Mouse (Mus musculus) CD4-positive, CD25-positive, alpha-beta regulatory T cell, adult 4 months (primary cell): ENCODE measurements around the gene B3gnt2. TPM values are rescaled to one million over a fixed set of nuclear protein-coding genes. Genes with fewer than 3 reads are reported as not detected.
"Not testable (repeated sequence)": the region's sequence is repeated elsewhere in the genome, so short reads cannot be mapped to it uniquely, and the experiment has no call there.

Source experiments
- ATAC-seq: one replicate; pipeline ENCODE4 v1.8.0; 2017
- polyA plus RNA-seq, 2 experiments: library from polyadenylated mRNA; unstranded; fragments of 100-300 nt; shearing (Covaris generic); gene quantifications; one replicate each; pipeline ENCODE4 v1.2.1; 2017

Gene B3gnt2
- polyA plus RNA-seq, 2 experiments from 2014 or later = 7.0 to 16.4 TPM

GRCm38 (mm10) chr11:22766238-22766637 lies 94.5 kb downstream of the B3gnt2 start:
- no peak for ATAC-seq

DNA sequence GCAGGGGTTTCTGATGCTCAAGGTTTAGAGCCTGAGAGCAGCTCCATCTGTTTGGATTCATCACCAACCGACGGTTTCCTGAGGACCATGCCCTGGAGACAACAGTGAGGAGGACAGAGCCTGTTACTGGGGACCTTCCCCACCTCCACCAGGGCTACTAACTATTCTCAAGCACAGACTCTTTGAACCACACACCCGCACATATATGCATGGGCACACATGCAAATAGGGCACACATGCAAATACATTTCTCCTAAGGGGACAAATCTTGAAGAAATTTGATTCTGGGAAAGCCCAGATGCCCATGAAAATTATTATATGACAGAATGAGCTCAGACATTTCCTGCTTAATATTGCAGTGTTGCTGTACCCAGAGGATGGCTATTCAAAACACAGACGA lies 95.3 kb downstream of the B3gnt2 start:
- ATAC-seq = no peak

DNA sequence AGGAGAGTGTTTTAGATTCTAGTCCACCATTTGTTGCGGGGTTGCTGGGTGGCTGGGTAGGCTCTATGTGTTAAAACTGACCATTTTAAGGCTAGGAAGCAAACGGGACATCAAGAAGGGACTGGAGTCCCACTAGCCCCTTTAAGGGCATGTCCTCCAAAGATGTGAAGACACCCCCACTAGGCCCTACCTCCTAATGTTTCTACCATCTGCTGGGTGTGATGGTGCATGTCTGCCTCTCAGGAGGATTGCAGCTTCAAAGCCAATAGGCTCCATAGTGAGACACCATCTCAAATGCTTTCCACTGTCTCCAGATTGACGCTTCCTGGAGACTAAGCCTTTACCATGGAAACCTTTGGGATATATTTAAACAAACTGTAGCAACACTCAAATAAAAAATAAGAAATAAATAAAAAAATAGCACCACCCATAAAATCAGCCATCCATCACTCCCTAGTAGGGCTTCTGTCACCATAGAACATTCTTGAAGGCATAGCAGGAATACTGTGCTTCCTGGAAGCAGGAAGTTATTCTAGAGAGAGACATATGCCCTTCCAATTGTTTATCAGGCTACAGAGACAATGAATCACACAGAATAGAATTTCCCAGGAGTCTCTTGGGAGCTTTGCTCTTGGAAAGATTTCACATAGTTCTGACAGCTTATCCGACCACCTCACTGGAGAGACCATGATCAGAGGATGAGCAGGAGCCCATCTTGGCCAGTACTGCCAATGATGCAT lies 97.0 kb downstream of the B3gnt2 start:
- no peak for ATAC-seq

DNA sequence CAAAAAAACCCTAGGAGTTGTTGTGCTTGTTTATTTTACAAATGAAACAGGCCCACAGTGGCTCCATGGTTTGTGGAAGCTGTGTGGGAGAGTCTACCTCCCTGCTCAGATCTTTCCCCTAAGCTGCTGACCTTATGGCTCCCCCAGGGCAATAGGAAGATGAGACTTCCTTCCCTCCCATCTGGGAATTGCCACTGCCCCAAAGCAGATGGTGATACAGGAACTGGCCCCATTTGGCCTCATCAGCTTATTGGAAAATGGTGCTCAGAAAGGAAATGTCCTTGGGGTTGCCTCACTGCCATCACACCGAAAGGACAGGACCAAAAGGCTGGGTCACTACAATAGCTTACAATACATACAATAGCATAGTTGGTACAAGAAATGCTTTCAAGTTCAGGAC lies 97.7 kb downstream of the B3gnt2 start:
- no peak for ATAC-seq

- peak; percentile 17 for ATAC-seq
These were observed 98.4 kb downstream of the B3gnt2 start for GRCm38 (mm10) chr11:22762236-22762927.

GRCm38 (mm10) chr11:22759783-22760182 lies 101.0 kb downstream of the B3gnt2 start:
- ATAC-seq = no peak

GRCm38 (mm10) chr11:22756168-22756980 lies 104.4 kb downstream of the B3gnt2 start:
- peak; percentile 64 for ATAC-seq

DNA sequence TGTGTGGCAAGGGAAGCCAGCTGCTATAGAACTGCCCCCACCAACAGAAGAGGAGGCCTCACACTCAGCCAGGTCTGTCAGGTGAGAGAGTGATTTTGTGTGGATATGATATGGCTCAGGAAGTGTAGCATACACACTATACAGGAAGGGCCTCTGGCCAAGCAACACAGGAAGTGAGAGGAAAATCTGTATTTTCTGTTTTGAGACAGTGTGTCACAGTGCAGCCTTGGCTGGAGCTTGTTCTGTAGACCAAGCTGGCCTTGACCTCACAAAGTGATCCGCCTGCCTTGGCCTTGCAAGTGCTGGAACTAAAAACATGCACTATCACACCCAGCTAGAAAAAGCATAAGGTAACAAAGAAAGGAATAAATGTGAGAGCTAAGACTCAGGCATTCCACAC lies 105.6 kb downstream of the B3gnt2 start:
- ATAC-seq = peak; percentile 76

DNA sequence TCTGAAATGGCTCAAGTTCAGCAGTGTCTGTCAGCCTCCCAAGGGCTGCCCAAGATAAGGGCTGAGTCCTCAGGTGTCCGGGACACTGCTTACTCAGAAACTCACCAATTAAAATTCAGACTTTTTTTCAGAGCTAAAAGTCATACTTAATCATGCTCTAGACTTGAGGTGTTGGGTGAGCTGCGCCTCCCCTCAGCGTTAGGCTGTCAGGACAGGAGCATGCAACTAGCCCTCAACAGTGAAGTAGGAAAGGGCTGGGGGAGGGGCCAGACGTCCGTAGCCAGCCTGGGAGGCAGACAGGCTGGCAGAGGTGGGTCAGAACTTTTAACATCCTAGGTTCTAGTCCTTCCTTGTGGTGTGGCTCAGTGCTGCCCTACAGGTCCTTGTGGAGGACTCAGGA lies 108.2 kb downstream of the B3gnt2 start:
- ATAC-seq = no peak

- no peak for ATAC-seq
These were observed 109.2 kb downstream of the B3gnt2 start for GRCm38 (mm10) chr11:22751592-22751991.

- ATAC-seq = no peak
These were observed 113.4 kb downstream of the B3gnt2 start for GRCm38 (mm10) chr11:22747406-22747805.

DNA sequence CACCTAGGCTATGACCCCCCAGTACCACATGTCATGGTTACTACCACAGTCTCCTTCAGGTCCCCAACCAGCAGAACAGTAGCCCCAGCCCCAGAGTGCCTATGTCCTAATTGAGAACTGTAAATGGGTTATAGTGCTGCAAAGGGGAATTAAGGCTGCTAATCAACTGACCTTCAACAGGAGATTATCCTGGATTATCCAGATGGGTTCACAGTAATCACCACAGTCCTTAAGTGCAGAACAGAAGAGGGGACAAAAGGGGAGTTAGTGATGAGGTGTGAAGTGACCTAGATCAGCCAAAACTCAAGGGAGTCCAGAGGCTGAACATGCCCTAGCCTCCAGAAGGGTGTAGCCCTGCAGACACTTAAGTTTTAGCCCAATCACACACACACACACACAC lies 115.4 kb downstream of the B3gnt2 start:
- ATAC-seq = no peak

- no peak for ATAC-seq
These were observed 117.0 kb downstream of the B3gnt2 start for GRCm38 (mm10) chr11:22743561-22744269.

- ATAC-seq = no peak
These were observed 118.6 kb downstream of the B3gnt2 start for GRCm38 (mm10) chr11:22741998-22742626.

DNA sequence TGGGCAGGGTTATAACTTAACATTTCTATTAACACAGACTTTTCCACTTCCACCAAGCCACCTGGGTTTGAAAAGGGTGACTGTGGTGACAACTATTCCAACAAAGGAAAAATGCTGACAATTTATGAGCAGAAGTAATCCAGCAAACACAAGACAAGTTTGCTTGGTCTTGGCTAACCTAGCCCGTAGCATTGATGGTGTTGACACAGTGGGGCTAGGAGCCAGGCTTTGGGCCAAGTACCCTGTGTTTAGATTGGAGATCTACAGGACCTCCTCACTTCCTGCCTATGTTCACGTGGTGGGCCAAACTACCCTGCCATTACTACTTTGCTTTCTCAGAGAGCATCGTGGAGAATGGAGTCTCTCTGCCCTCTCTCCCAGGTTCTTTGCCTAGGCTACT lies 119.3 kb downstream of the B3gnt2 start:
- ATAC-seq = no peak

DNA sequence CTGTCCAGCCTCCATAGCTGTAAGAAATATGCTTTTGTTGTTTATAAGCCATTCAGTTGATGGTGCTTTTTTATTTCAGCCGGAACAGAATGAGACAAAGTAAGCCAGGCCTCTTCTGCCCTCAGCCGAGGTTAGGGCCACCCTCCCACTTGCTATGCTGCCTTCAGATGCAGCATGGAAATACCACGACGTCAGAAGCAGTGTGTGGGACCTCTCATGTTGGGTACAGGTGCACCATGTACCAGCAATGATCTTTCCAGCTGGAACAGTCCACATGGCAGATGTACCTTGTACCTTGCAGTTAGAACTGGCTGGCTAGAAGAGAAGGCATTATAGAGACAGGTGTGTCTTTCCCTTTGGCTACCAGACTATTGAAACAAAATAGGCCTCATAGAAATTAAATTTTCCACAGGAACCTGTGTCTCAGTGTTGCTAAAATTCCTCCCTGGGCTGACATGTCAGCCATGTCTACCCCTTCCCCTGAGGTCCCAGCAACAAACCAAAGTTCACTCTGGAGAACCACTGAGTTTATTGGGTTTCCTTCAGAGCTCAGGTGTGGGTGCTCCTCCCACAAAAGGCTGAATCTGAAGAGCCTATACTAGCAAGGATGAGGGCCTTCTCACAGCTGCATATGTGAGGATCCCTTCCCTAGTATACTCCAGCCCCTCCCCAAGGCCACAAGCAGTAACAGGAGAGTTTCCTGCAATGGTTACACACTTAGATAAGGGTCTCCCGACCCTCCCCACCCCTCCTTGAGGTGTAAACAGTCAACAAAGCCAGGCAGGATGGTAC lies 121.1 kb downstream of the B3gnt2 start:
- peak; percentile 74 for ATAC-seq

DNA sequence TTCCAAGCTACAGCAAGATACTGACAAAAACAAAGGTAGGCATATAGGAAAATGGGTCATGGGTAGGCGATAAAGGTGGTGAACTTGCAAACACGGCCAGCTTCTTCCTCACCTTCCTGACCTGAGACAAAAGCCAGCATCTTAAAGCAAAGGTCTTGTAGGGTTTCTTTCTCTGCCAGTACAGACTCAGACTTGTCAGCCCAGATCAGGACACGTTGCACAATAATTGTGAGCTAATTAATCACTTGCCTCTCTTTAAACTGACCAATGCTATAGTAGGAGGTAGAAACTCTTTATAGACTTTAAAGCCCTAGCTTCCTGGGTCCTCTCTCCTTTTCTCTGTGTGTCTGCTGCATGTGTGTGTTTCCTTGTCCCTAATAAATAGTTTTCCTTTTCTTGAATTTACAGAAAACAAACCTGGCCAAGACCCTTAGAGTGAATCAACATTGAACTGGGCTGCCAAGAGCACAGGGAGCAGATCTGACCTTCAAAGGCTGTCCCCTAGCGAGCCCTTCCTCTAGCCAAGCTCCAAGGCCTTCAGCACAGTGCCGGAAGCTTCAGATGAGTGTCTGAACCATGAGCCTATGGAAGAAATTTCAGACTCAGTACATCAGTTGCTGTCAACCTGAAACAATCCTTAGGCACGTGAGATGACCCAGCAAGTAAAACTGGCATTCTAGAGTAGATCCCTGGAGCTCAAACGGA lies 124.1 kb downstream of the B3gnt2 start:
- no peak for ATAC-seq

DNA sequence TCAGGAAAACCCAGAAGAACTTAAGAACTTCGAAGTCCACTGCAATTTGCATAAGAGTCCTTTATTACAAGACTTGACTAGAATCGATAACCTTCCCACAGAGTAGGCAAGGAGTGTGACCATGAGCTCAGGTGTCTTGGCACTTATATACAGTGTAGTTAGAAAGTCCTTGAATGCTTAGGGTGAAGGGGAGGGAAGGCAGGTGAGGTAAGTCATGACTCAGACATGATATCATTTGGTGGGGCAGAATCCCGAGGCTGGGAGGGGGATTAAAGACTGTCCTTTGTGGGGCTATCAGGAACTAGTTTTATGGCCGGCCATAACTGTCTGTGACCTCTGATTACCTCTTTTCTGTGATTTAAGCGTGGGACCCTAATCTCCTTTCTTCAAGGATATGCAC lies 125.6 kb downstream of the B3gnt2 start:
- ATAC-seq = not testable (repeated sequence)

GRCm38 (mm10) chr11:22733936-22734335 lies 126.8 kb downstream of the B3gnt2 start:
- no peak for ATAC-seq

GRCm38 (mm10) chr11:22732907-22733306 lies 127.9 kb downstream of the B3gnt2 start:
- no peak for ATAC-seq

- no peak for ATAC-seq
These were observed 137.7 kb downstream of the B3gnt2 start for GRCm38 (mm10) chr11:22723096-22723495.
